Mouse (Mus musculus) thymus, postnatal 0 days (tissue): ENCODE results near the gene Heatr5a. TPM values are rescaled to one million over a fixed set of nuclear protein-coding genes. Genes with fewer than 3 reads are reported as not detected.

ENCODE experiments used
- DNase-seq: peaks from one replicate; pipeline ENCODE4 v3.0.0-alpha.2; 2015; ENCODE audit warnings: low spot score
- polyA plus RNA-seq: library from polyadenylated mRNA; unstranded; fragments of >200 nt; fragmentation: Nextera tagmentation; extraction: Ambion mirVana; gene quantifications from 2 replicates; pipeline ENCODE4 v1.2.1, GENCODE M21; 2015

Gene Heatr5a
- polyA plus RNA-seq, 1 experiment from 2014 or later, result 4.5 TPM

GRCm38 (mm10) chr12:51849902-51850301 is 121.2 kb downstream of the Heatr5a start:
- DNase-seq, result no peak

GRCm38 (mm10) chr12:51847953-51848680 is 123.0 kb downstream of the Heatr5a start:
- no peak for DNase-seq

- no peak for DNase-seq
These were observed 125.9 kb downstream of the Heatr5a start for GRCm38 (mm10) chr12:51845261-51845660.

GRCm38 (mm10) chr12:51844771-51845256 is 126.3 kb downstream of the Heatr5a start:
- peak; percentile 89 for DNase-seq

GRCm38 (mm10) chr12:51843576-51844520 is 127.3 kb downstream of the Heatr5a start:
- no peak for DNase-seq

- no peak for DNase-seq
These were observed 128.8 kb downstream of the Heatr5a start for GRCm38 (mm10) chr12:51842081-51842864.

GRCm38 (mm10) chr12:51839856-51840255 is 131.3 kb downstream of the Heatr5a start:
- no peak for DNase-seq

GRCm38 (mm10) chr12:51835219-51835618 is 135.9 kb downstream of the Heatr5a start:
- no peak for DNase-seq

- no peak for DNase-seq
These were observed 139.2 kb downstream of the Heatr5a start for GRCm38 (mm10) chr12:51831931-51832330.

GRCm38 (mm10) chr12:51831296-51831695 is 139.8 kb downstream of the Heatr5a start:
- DNase-seq, result no peak

GRCm38 (mm10) chr12:51830671-51831070 is 140.4 kb downstream of the Heatr5a start:
- no peak for DNase-seq

GRCm38 (mm10) chr12:51830077-51830402 is 141.1 kb downstream of the Heatr5a start:
- DNase-seq, result no peak

- peak; percentile 87 for DNase-seq
These were observed 141.6 kb downstream of the Heatr5a start, which contains the start of gene Hectd1 for GRCm38 (mm10) chr12:51829290-51830076. Gene Hectd1 (minus strand): TSS chr12:51829536.

GRCm38 (mm10) chr12:51828716-51829289 is 142.3 kb downstream of the Heatr5a start:
- peak; percentile 75 for DNase-seq

GRCm38 (mm10) chr12:51827958-51828650 is 143.0 kb downstream of the Heatr5a start:
- DNase-seq, result peak; percentile 11
